Mouse (Mus musculus) ZHBTc4 (cell line): ENCODE measurements around the gene Zdhhc14.
A peak's percentile ranks its signal among the peaks of the same experiment; 100 is the strongest.

ENCODE experiments used
- DNase-seq: peaks from one replicate; pipeline ENCODE4 v3.0.0-alpha.2; 2011; ENCODE audit warnings: low read depth, low spot score

Gene Zdhhc14

DNA sequence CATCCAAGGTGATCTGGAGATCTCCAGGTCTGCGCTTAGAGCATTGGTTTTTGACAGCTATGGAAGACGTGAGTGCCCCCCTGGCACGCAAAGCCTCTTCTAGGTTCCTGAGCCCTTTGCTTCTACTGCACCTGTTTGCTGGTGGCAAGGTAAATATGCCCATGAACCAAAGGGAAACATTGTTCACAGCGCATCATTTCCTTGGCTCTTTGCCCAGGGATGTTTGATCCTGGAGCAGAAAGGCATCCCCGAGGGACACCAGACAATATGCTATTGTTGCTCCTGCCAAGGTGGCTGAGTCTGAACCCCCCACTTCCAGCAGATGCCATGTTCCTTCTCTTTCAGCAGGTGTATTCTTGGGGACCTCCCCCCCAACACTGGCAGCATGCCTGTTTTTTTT lies 61.2 kb downstream of the Zdhhc14 start:
- no peak for DNase-seq

- no peak for DNase-seq
Observed at GRCm38 (mm10) chr17:5554573-5554972, 62.2 kb downstream of the Zdhhc14 start.

- DNase-seq = no peak
Observed at GRCm38 (mm10) chr17:5556568-5556967, 64.2 kb downstream of the Zdhhc14 start.

DNA sequence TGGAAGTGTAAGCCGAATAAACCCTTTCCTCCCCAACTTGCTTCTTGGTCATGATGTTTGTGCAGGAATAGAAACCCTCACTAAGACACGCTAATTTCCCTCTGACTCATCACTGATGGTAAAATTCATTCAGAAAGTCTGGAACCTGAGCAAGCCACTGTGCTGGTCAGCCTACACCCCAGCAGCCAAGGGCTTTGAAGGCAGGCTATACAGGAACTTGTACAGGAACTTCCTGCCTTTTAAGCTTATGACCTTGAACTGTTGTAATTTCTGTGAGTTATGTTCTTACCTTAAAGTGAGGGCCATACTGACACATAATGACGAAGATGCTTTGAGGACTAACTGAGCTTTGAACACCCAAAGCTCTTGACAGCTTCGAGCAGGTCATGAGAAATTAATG lies 67.9 kb downstream of the Zdhhc14 start:
- no peak for DNase-seq

DNA sequence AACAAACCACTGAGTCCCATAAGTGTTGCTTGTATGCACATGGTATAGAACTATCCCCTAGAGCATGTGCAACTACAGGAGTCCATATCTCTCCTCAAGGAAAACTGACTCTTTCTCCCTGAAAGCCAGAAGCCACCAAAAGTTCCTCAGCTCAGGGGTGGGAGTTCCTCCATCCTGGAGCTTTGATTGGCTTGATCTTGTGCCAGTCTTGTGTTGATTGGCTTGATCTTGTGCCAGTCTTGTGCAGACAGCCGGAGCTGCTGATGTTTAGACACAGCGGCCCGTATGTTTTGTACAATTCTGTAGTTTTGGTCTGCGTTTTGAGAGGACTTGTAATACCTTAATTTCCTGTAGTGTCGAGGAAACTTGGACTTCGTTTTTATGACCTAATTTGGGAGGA lies 70.8 kb downstream of the Zdhhc14 start:
- no peak for DNase-seq

DNA sequence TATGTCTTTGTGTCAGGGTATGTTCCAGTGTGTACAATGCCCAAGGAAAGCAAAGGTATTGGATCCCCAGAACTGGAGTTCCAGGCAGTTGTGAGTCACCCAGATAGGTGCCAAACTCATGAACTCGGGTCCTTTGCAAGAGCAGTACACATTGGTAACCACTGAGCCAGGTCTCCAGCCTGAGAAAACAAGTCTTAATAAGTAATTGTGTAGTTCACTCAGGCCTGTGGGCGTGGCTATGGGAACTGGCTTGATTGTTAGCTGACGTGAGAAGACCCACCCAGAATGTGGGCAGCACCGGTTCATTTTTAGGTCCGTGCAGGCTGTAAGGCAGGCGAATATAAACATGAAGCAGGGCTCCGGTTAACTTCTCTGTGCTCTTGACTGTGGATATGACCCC lies 73.6 kb downstream of the Zdhhc14 start:
- peak; percentile 33 for DNase-seq

DNA sequence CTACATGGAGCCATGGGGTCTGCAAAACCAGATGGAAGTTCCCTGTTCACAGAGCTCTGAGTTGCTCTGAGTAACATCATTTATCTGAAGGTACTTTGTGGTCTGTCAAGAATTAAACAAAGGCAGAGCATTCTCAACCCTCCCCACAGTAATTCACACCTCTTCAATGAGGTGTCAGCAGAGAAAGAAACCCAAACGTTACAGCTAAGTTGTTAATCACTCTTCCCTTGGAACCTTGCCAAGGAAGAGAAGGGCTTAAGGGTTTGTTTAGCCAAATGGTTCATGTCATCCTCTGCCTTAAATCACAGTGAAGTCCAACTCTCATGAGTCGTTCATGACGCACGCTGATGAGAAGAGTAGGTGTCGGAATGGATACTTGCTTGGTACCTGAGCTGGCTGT lies 75.6 kb downstream of the Zdhhc14 start:
- no peak for DNase-seq

DNA sequence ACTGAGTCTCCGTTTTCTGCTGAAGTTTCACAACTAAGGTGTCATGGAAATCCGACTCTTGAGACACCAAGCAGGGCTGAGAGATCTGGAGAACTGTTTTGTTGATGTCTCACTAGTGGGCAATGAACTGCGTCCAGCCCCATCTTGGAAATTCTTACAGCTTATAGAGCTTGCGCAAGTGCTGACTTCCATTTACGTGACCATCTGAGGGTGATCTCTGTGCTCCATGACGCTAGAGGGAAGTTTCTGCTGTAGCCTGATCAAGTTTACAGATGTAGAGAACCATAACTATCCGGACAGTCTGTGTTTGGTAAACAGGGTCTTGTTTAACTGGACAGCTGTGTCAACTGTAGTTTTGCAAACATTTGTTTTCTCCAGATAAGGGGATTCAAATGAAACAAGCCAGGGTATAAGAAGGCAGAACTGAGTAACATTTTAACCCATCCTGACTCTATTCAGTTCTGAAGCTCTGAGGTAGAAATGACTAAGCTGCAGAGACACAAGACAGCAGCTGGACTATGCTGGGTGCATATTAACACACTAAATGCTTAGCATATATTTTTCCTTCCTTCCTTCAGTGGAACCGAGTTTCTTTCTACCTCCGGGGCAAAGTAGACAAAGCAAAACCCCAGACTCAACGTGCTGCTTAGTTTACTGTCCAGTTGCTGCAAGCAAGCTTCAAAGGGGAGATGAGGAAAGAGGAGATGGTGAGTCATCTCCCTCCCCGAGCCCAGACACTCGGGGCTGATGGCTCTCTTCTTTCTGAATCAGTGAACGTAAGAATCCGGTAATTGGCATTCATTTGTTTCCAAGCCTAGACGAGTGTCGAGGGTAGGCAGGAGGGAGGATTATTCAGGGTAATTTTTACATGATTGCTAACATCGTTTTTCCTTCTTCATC lies 77.0 kb downstream of the Zdhhc14 start:
- no peak for DNase-seq

- no peak for DNase-seq
Observed at GRCm38 (mm10) chr17:5572096-5572730, 79.9 kb downstream of the Zdhhc14 start.

DNA sequence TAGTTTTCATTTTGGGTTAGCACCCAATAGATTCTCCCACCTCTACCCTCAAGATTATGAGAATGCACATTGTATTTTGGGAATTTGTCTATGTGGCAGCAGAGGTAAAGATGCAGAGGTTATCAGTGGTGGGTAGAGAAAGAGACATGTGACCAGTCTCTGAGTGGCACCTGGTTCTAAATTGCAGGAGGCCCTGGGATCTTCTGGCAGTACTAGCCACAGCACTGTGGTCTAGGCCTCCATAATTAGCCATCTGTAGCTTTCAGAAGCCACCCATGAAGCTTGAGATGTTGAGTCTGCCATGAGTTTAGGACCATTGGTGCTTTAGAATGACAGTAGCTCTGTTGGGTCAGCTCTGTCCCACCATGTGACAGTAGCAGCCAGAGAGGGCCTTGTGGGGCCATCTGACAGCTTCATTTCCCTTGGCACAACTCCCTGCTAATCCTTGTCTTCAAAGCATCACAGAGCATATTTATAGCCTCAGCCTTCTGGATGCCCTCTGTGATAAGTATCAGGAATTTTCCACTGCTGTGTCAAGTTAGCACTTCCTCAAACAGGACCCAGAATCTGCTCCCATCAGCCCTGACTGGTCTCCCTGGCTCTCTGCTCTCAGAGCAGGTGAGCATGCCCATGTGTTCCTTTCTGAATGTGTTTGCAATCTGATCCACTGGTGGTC lies 80.5 kb downstream of the Zdhhc14 start:
- DNase-seq = no peak

GRCm38 (mm10) chr17:5574672-5575071 lies 82.3 kb downstream of the Zdhhc14 start:
- no peak for DNase-seq

- peak; percentile 6 for DNase-seq
Observed at GRCm38 (mm10) chr17:5575518-5575917, 83.2 kb downstream of the Zdhhc14 start.

- no peak for DNase-seq
Observed at GRCm38 (mm10) chr17:5582232-5582631, 89.9 kb downstream of the Zdhhc14 start.

GRCm38 (mm10) chr17:5582937-5583336 lies 90.6 kb downstream of the Zdhhc14 start:
- DNase-seq = no peak

- no peak for DNase-seq
Observed at GRCm38 (mm10) chr17:5583472-5584145, 91.3 kb downstream of the Zdhhc14 start.

DNA sequence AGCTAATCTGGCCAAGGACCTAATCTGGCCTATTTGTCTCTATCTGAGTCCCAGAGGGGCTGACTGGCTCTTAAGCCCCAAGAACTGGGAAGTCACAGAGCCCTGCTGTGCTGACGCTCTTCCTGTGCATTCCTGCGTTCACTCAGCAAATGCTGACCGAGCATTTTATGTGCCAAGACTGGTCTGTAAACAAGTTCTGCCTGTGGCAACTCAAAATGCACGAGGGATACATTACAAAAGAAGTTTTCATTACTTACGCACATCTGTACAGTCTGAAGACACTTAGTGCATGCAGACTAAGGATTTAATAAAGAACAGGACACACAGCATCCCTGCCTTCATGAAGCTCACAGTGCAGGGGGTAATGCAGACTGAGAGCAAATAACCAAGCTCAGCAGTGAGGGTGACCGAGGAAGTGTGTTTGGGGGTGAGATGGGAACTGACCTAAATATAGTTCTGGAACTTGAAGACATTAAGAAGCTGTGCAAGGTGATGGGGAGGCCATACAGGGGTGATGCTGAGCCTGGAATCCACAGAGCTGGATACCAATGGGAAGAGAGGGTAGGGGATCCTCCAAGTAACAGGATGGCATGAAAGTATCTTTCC lies 99.3 kb downstream of the Zdhhc14 start:
- no peak for DNase-seq

DNA sequence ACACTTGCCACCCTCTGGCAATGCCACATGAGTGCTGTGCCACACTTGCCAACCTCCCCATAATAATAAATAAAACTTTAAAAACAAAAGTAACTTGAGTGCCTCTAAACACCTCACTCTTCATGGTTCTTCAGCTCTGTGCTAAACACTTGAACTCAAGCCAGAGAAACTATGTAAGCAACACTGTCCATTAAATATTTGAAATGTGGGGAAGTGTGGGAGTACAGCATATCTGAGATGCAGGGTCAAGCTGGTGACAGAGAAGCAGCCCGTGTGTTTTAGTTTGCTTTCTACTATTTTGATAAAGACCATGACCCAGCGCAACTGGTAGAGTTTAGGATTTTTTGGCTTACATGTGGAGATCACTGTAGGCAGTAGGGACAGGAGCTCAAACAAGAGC lies 100.7 kb downstream of the Zdhhc14 start:
- no peak for DNase-seq

- no peak for DNase-seq
Observed at GRCm38 (mm10) chr17:5595068-5595467, 102.7 kb downstream of the Zdhhc14 start.

DNA sequence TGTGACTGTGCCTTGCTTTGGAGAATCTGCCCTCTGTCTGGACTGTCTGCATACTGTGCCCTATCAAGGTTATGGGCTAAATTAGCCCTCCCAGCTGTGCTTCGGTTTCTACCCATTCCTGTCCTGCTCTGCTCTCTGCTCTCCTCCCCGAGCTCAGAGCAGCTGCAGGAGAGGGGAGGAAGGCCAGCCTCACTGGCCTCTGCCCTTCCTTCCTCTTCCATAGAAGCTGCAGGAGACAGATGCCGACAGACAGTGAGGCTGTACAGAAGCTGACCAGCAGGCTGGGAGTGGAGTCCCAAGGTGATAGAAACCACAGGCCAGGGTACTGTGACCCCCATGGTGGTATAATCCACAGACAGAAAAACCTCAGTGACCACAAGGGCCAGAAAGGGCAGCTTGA lies 104.1 kb downstream of the Zdhhc14 start:
- DNase-seq = no peak

GRCm38 (mm10) chr17:5598999-5599398 lies 106.6 kb downstream of the Zdhhc14 start:
- no peak for DNase-seq

DNA sequence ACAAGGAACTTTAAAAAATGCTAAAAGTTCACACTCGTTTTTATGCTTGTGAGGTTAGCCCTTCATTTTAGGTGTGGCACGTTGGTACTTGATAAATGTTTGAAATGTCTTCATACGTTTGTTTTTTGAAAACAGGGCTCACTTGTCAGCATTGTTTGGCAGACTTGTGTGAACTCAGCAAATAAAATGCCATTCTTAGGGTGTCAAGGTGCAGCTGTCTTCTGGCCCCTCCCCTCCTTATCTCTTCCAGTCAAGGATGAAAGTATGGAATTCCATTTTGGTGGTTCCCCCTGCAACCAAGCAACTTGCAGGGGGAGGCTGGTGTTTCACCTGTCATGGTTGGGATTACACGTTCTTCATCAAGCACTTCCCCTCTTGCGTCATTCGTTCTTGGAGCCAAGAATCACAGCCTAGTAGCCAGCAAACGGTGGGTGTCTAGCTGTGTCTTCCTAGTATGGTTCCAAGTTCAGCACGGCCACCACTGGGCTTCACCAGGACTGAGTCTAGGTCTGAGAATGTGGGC lies 108.2 kb downstream of the Zdhhc14 start:
- no peak for DNase-seq
